Mouse (Mus musculus): ENCODE results near the gene Znrf2.

- TF ChIP-seq CTCF (IDR thresholded peaks at IDR 0.05; ENCODE audit: borderline replicate concordance, insufficient read depth, low read depth, low read length), result no peak
- TF ChIP-seq POLR2A (IDR thresholded peaks at IDR 0.05; ENCODE audit: borderline replicate concordance, insufficient read depth, low read length), result no peak
Observed at GRCm38 (mm10) chr6:54860180-54860579, 43.5 kb downstream of the Znrf2 start.

All from cerebellum, adult 2 months (tissue).